Mouse (Mus musculus) kidney, postnatal 0 days (tissue): ENCODE results near the gene Sin3a. TPM values are rescaled to one million over a fixed set of nuclear protein-coding genes. Genes with fewer than 3 reads are reported as not detected.

ENCODE experiments used
- ATAC-seq: fragments of 200-750 bp; cut with Nextera tagmentation; replicated peaks from 2 replicates; pipeline ENCODE4 v1.8.0; 2017; ENCODE audit warnings: low read depth, moderate number of reproducible peaks, moderate TSS enrichment, moderate library complexity; ENCODE audit not compliant: low FRiP score
- DNase-seq: peaks from one replicate; pipeline ENCODE4 v3.0.0-alpha.2; 2016; ENCODE audit warnings: low spot score
- H3K27ac ChIP-seq: fragments of 300-500 bp; sonication (generic); 2 replicates; pipeline ENCODE4 v1.5.1; 2014; ENCODE audit warnings: mild to moderate bottlenecking
- H3K27me3 ChIP-seq: fragments of 300-500 bp; sonication (generic); 2 replicates; pipeline ENCODE4 v1.6.1; 2014; ENCODE audit warnings: low read length, mixed read lengths; ENCODE audit not compliant: insufficient read depth
- H3K36me3 ChIP-seq: fragments of 300-500 bp; sonication (generic); 2 replicates; pipeline ENCODE4 v1.6.1; 2014; ENCODE audit warnings: low read length, mixed read lengths; ENCODE audit not compliant: insufficient read depth
- H3K4me1 ChIP-seq: fragments of 300-500 bp; sonication (generic); replicated peaks from 2 replicates; pipeline ENCODE4 v1.6.1; 2014; ENCODE audit warnings: antibody characterized with exemption, low read length, mixed read lengths; ENCODE audit not compliant: insufficient read depth
- H3K4me2 ChIP-seq: fragments of 300-500 bp; sonication (generic); 2 replicates; pipeline ENCODE4 v1.6.1; 2014; ENCODE audit warnings: mild to moderate bottlenecking, low read length, moderate library complexity, mixed read lengths
- H3K4me3 ChIP-seq: fragments of 300-500 bp; sonication (generic); replicated peaks from 2 replicates; pipeline ENCODE4 v1.5.1; 2014; ENCODE audit warnings: low read depth, low read length
- H3K9ac ChIP-seq: fragments of 300-500 bp; sonication (generic); 2 replicates; pipeline ENCODE4 v1.6.1; 2014; ENCODE audit warnings: low read depth, low read length
- H3K9me3 ChIP-seq: fragments of 300-500 bp; sonication (generic); replicated peaks from 2 replicates; pipeline ENCODE4 v1.6.1; 2016; ENCODE audit warnings: low read length, inconsistent platforms, mixed read lengths
- CTCF ChIP-seq: IDR thresholded peaks from 2 replicates; pipeline ENCODE4 v1.5.1; 2016; ENCODE audit warnings: antibody characterized with exemption, low read depth, mild to moderate bottlenecking, moderate library complexity
- WGBS: fragments of 180-500 bp; shearing (Covaris S2); extraction: QIAGEN DNeasy Blood & Tissue Kit; methylation state at CpG from one replicate; pipeline ENCODE4 v1.1.7; 2014; 5-methylcytosine and 5-hydroxymethylcytosine counted together
- polyA plus RNA-seq: library from polyadenylated mRNA; unstranded; fragments of >200 nt; fragmentation: Nextera tagmentation; extraction: Ambion mirVana; gene quantifications from 2 replicates; pipeline ENCODE4 v1.2.1, GENCODE M21; 2015

Gene Sin3a
- polyA plus RNA-seq, 1 experiment from 2014 or later = 21.3 TPM

DNA sequence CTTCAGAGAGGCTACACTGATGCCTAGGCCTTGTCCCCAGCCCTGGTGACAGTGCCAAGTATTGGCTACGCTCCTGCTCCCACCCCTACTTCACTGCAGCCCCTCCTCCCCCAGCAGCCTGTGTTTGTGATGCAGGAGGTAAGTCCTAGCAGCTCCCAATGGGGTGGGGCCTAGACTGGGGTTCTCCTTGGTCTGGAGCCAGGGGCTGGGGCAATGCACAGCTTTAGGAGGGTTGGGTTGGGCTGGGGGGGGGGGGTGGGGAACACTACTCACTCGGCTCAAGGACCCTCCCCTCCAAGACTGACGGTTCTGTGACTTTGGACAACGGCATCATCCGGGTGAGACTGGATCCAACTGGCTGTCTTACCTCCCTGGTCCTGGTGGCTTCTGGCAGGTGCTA, 67.7 kb downstream of the Sin3a start:
- H3K27ac ChIP-seq = no peak overlapping the region
- H3K4me1 ChIP-seq = no peaks in the 10 kb centered on the region
- no peak overlapping the region for H3K4me2 ChIP-seq
- no peak for TF ChIP-seq CTCF
- no peaks in the 10 kb centered on the region for H3K9me3 ChIP-seq
- DNase-seq (no peak), ATAC-seq (0 out of 2 replicates have a peak, but pooled peaks have one; percentile 2)
- H3K27me3 ChIP-seq = no peaks in the 10 kb centered on the region
- no peak overlapping the region for H3K4me3 ChIP-seq
- peaks cover 54% of the 10 kb centered on the region for H3K36me3 ChIP-seq
- no peak overlapping the region for H3K9ac ChIP-seq
- 85% methylated on average over 5 of the region's 5 CpGs for whole genome bisulfite sequencing

DNA sequence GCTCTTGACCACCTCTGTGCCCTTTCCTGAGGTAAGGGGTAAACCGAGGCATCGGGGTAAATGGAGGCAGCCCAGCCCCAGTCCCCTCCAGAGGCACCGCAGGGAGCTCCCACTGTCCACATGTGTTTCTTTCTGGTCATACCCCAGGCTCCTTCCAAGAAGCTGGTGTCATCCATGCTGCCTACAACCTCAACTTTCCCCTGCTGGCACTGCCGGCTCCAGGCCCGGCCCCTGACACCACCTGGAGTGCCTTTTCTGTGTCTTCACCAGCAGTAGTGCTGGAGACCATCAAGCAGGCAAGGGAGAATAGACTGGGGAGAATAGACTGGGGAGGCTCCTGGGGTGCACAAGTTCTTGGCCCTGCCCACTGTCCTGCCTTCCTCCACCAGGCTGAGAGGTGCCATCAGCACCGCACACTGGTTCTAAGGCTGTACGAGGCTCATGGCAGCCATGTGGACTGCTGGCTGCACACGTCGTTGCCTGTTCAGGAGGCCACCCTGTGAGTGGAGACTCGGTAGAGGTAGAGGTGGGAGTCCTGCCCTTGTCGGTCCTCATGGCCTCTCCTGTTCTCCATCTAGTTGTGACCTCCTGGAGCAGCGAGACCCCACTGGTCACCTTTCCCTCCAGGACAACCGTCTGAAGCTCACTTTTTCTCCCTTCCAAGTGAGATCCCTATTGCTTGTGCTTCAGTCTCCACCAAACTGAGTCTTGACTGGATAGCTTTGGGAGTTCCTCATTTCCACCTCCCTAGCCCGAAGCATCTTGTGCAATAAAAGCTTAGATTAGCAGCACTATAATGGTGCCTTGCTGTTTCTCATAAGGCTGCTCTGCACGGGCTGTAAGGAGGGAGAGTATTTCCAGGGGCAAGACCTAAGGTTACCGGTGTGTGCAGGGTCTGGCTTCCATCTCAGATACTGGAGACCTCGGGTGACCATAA, 69.8 kb downstream of the Sin3a start:
- Histone ChIP-seq H3K9me3 (no peaks in the 10 kb centered on the region), H3K27ac (no peak overlapping the region), H3K4me3 (no peak overlapping the region), H3K9ac (no peak overlapping the region), H3K4me1 (no peaks in the 10 kb centered on the region), H3K4me2 (no peak overlapping the region), H3K36me3 (peaks cover 46% of the 10 kb centered on the region), H3K27me3 (no peaks in the 10 kb centered on the region)
- TF ChIP-seq CTCF = no peak
- WGBS = 84% methylated on average over 17 of the region's 17 CpGs
- ATAC-seq (no peak), DNase-seq (no peak)

GRCm38 (mm10) chr9:57143212-57143611, 71.4 kb downstream of the Sin3a start:
- no peak for TF ChIP-seq CTCF
- no peak overlapping the region for H3K4me2 ChIP-seq
- ATAC-seq (no peak), DNase-seq (no peak)
- no peak overlapping the region for H3K9ac ChIP-seq
- WGBS = 75% methylated on average over 11 of the region's 11 CpGs
- peaks cover 37% of the 10 kb centered on the region for H3K36me3 ChIP-seq
- H3K27me3 ChIP-seq = no peaks in the 10 kb centered on the region
- H3K27ac ChIP-seq = no peak overlapping the region
- H3K4me1 ChIP-seq = no peaks in the 10 kb centered on the region; the same call in 1 of the 2 replicates
- no peaks in the 10 kb centered on the region for H3K9me3 ChIP-seq
- H3K4me3 ChIP-seq = no peak overlapping the region

DNA sequence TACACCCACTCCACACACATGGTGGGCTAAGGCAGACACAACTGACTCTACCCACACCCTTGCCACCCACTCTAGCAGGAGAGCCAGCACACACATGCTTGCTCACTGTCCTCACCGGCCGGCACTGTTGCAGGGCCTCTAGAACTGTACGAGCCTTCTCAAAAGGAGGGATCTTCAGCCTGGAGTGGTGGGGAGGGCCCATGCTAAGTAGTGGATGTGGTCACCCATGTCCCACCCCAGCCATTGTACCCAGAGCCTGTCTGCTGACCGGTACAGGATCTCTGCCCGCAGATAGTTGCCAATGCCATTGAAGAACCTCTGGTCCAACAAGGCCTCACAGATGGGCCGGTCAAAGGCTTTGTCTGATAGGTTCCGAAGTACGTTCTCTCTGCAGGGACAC, 73.0 kb downstream of the Sin3a start:
- Histone ChIP-seq H3K4me2 (no peak overlapping the region), H3K9ac (no peak overlapping the region), H3K4me1 (no peaks in the 10 kb centered on the region; the same call in 1 of the 2 replicates), H3K27me3 (no peaks in the 10 kb centered on the region), H3K9me3 (no peaks in the 10 kb centered on the region), H3K36me3 (peaks cover 23% of the 10 kb centered on the region), H3K27ac (no peak overlapping the region), H3K4me3 (no peak overlapping the region)
- ATAC-seq (no peak), DNase-seq (no peak)
- no peak for TF ChIP-seq CTCF
- 90% methylated on average over 8 of the region's 8 CpGs for WGBS

GRCm38 (mm10) chr9:57146451-57147066, 74.7 kb downstream of the Sin3a start:
- Histone ChIP-seq H3K4me2 (peak overlapping the region; percentile 88; the same call in 1 of the 2 replicates), H3K27ac (no peak overlapping the region), H3K4me3 (no peak overlapping the region), H3K36me3 (peaks cover 12% of the 10 kb centered on the region; the same call in 1 of the 2 replicates), H3K27me3 (no peaks in the 10 kb centered on the region), H3K9ac (no peak overlapping the region), H3K4me1 (no peaks in the 10 kb centered on the region; the same call in 1 of the 2 replicates), H3K9me3 (no peaks in the 10 kb centered on the region)
- 86% methylated on average over 17 of the region's 17 CpGs for WGBS
- DNase-seq (no peak), ATAC-seq (no peak)
- TF ChIP-seq CTCF = no peak
